Mouse (Mus musculus): ENCODE data around the gene E030030I06Rik. TPM values are rescaled to one million over a fixed set of nuclear protein-coding genes. Genes with fewer than 3 reads are reported as not detected.
"Not testable (repeated sequence)": the region's sequence is repeated elsewhere in the genome, so short reads cannot be mapped to it uniquely, and the experiment has no call there.

The E030030I06Rik gene
- polyA plus RNA-seq, 1 experiment from 2014 or later, result 16.6 TPM

DNA sequence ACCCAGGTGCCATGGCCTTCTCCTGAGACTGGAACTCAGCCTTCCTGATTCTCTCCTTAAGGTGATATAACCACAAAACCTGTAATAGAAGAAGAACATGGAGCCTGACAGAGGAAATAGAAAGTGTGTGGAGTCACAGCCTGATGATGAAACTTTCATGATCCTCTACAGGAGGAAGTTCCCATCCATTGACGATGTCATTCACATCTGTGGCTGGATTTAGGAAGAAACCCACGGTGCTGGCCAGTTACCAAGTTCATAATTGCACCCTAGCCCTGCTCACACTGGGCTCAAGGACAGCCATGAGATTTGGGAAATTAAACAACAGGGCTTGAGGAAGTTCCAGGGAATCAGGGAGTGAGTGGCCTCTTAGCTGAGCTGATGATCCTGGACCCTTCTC lies 17.0 kb upstream of the E030030I06Rik start:
- WGBS, result 90% methylated on average over 2 of the region's 2 CpGs
- H3K27me3 ChIP-seq (ENCODE audit: control insufficient read depth, insufficient read depth, low read length); H3K36me3 ChIP-seq (ENCODE audit: control insufficient read depth, insufficient read depth, low read length); H3K27ac ChIP-seq (ENCODE audit: low read depth, low read length); H3K4me2 ChIP-seq (replicated peaks; ENCODE audit: low read depth, low read length); H3K4me1 ChIP-seq (replicated peaks; ENCODE audit: control insufficient read depth, insufficient read depth, low read length); H3K9ac ChIP-seq (ENCODE audit: low read depth, low read length); DNase-seq (ENCODE audit: low spot score); ATAC-seq (ENCODE audit: low FRiP score); H3K9me3 ChIP-seq (ENCODE audit: control insufficient read depth, low read length); H3K4me3 ChIP-seq (ENCODE audit: low read depth, low read length): not testable (repeated sequence)

DNA sequence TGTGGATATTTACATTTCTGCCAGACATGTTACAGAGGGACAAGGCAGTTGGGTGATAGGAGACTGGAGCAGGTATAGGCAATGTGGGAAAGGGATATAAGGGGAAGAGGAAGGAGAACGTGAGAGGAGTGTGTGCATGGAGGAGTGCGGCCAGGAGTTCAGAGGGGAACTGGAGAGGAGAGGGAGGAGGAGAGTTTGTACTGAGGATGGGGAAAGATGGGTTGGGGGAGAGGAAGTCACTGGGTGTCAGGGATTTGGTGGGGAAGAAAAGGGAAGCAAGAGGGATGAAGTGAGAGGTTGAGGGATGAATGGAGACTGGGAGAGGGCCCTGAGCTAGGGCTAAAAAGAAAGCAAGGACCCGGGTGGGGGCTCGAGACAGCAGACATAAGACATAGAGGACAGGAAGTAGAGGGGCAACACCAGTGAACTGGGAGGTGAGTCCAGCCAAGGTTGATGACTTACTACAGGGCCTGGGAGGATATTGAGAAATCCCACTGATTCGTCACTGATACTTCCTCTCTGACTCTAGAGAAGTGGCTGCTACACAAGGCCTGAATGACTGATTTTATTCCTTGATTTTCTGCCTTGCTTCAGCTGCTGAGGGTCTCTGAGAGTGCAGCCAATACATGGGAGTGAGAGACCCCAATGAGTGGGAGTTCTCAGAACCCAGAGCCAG lies 16.4 kb upstream of the E030030I06Rik start:
- H3K9ac ChIP-seq (ENCODE audit: low read depth, low read length); H3K4me1 ChIP-seq (replicated peaks; ENCODE audit: control insufficient read depth, insufficient read depth, low read length); H3K9me3 ChIP-seq (ENCODE audit: control insufficient read depth, low read length); H3K36me3 ChIP-seq (ENCODE audit: control insufficient read depth, insufficient read depth, low read length); ATAC-seq (ENCODE audit: low FRiP score); H3K4me3 ChIP-seq (ENCODE audit: low read depth, low read length); H3K4me2 ChIP-seq (replicated peaks; ENCODE audit: low read depth, low read length); H3K27ac ChIP-seq (ENCODE audit: low read depth, low read length); DNase-seq (ENCODE audit: low spot score); H3K27me3 ChIP-seq (ENCODE audit: control insufficient read depth, insufficient read depth, low read length): not testable (repeated sequence)
- 70% methylated on average over 4 of the region's 5 CpGs for WGBS

DNA sequence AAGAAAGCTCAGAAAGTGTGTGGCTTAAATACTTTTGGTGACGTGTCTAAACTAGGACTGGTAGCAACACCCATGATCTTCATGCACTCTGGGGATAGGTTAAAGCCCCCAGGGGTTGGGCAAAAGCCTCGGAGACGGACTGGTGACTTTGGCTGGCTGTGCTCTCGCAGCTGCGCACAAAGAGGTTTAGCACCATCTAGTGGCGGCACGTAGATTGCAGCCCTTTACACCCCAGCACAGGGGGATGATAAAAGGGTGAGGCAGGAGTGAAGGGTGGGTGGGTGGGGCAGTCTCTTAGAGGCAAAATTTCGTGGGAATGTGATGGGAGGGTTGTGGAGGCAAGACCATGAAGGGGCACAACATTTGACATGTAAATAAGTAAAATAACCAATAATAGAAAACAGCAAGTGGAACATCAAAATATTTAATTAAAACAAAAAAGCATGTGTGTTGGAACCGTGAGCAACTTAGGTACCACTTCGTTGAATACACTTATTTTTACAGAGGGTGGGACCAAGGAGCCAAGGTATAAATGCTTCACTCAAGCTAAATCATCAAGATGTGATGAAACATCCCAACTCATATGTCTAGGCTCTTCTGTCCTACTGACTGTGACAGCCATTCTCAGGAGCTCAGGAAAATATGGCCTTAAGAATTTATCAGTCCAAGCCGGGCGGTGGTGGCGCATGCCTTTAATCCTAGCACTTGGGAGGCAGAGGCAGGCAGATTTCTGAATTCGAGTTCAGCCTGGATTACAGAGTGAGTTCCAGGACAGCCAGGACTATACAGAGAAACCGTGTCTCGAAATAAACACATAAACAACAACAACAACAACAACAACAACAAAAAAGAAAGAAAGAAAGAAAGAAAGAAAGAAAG lies 14.9 kb upstream of the E030030I06Rik start:
- not testable (repeated sequence) for H3K4me3 ChIP-seq (ENCODE audit: low read depth, low read length); H3K9ac ChIP-seq (ENCODE audit: low read depth, low read length); H3K9me3 ChIP-seq (ENCODE audit: control insufficient read depth, low read length); H3K36me3 ChIP-seq (ENCODE audit: control insufficient read depth, insufficient read depth, low read length); H3K4me1 ChIP-seq (replicated peaks; ENCODE audit: control insufficient read depth, insufficient read depth, low read length); H3K27ac ChIP-seq (ENCODE audit: low read depth, low read length); H3K27me3 ChIP-seq (ENCODE audit: control insufficient read depth, insufficient read depth, low read length)
- H3K4me2 ChIP-seq (replicated peaks; ENCODE audit: low read depth, low read length), result 0 out of 2 replicates have a peak overlapping the region, but pooled peaks have one; percentile 11
- peak; percentile 76 for ATAC-seq (ENCODE audit: low FRiP score)
- DNase-seq (ENCODE audit: low spot score), result peak; percentile 77
- 40% methylated on average over 12 of the region's 16 CpGs for WGBS

DNA sequence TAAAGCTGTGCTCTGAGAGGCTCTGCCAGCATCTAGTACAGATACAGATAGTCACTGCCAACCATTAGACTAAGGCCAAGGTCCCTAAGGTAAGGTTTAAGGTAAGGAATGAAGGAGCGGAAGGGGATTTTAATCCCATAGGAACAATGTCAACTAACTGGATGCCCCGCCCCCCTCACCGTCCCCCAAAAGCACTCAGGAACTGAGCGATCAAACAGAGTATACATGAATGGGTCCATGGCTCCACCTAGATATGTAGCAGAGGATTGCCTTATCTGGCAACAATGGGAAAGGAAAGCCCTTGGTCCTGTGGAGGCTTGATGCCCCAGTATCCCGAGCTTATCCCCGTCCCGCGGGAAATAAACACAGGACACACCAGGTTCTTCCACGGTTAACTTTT lies 14.2 kb upstream of the E030030I06Rik start:
- not testable (repeated sequence) for H3K9me3 ChIP-seq (ENCODE audit: control insufficient read depth, low read length); H3K4me3 ChIP-seq (ENCODE audit: low read depth, low read length); H3K9ac ChIP-seq (ENCODE audit: low read depth, low read length); H3K36me3 ChIP-seq (ENCODE audit: control insufficient read depth, insufficient read depth, low read length); H3K27me3 ChIP-seq (ENCODE audit: control insufficient read depth, insufficient read depth, low read length); H3K4me1 ChIP-seq (replicated peaks; ENCODE audit: control insufficient read depth, insufficient read depth, low read length); H3K27ac ChIP-seq (ENCODE audit: low read depth, low read length)
- ATAC-seq (ENCODE audit: low FRiP score) (peak; percentile 42; the same call in 1 of the 2 replicates), DNase-seq (ENCODE audit: low spot score) (peak; percentile 4)
- WGBS, result 10% methylated on average over 9 of the region's 9 CpGs
- 0 out of 2 replicates have a peak overlapping the region, but pooled peaks have one; percentile 11 for H3K4me2 ChIP-seq (replicated peaks; ENCODE audit: low read depth, low read length)

DNA sequence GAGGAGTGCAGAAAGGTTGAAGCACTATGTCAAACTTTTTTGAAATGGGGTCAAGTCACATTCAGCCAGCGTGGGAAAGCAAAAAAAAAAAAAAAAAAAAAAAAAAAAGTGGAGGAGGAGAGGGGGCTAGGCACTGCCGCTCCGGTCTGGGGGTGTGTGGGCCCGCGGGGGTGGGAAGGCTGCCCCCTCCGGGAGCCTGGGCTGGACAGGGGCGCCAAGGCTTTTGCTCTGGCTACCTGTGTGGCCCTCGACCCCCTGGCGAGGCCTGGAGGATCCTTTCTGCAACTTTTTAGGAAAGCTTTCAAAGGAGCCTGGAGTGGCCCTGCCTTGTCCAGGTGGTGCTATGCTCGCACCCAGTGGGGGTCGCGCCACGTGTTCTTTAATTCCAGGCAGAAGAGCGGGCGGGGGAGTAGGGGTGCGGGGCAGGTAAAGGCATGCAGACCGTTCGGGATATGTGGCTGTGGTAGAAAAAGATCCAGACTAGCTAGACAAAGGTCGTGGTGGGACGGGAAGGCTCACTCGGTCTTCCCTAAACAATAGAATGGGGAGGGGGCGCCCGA lies 10.6 kb upstream of the E030030I06Rik start:
- H3K27me3 ChIP-seq (ENCODE audit: control insufficient read depth, insufficient read depth, low read length), result peaks cover 29% of the 10 kb centered on the region
- ATAC-seq (ENCODE audit: low FRiP score) (no peak), DNase-seq (ENCODE audit: low spot score) (peak; percentile 14)
- no peaks in the 10 kb centered on the region for H3K9me3 ChIP-seq (ENCODE audit: control insufficient read depth, low read length)
- 1% methylated on average over 23 of the region's 23 CpGs for WGBS
- H3K36me3 ChIP-seq (ENCODE audit: control insufficient read depth, insufficient read depth, low read length), result no peaks in the 10 kb centered on the region
- no peak overlapping the region for H3K27ac ChIP-seq (ENCODE audit: low read depth, low read length)
- H3K4me2 ChIP-seq (replicated peaks; ENCODE audit: low read depth, low read length), result peak overlapping the region; percentile 6; the same call in 1 of the 2 replicates
- no peak overlapping the region for H3K4me3 ChIP-seq (ENCODE audit: low read depth, low read length)
- H3K9ac ChIP-seq (ENCODE audit: low read depth, low read length), result no peak overlapping the region
- no peaks in the 10 kb centered on the region for H3K4me1 ChIP-seq (replicated peaks; ENCODE audit: control insufficient read depth, insufficient read depth, low read length)

DNA sequence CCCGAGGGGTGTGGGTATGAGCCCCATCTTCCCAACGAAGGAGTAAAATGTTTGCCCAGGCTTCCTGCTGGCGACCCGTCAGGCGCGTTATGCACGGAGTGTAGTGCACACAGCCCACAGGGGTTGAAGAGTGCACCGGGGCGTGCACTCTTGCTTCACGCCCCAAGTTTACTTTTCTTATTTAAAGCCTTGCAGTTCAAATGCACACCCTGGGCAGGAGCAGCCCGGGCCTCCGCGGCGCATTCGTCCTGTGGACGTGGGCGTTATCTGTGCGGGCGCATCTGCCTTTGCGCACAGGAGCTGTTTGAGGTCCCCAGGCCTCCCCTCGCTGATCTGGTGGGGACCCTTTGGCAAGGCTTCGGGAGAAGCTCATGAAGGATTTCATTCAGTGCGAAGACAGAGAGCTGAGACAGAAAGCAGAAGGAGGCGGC lies 10.1 kb upstream of the E030030I06Rik start:
- under 1% methylated on average over 24 of the region's 24 CpGs for WGBS
- Histone ChIP-seq H3K27ac (ENCODE audit: low read depth, low read length) (no peak overlapping the region), H3K27me3 (ENCODE audit: control insufficient read depth, insufficient read depth, low read length) (peaks cover 31% of the 10 kb centered on the region), H3K9ac (ENCODE audit: low read depth, low read length) (no peak overlapping the region), H3K4me3 (ENCODE audit: low read depth, low read length) (peak overlapping the region; percentile 33), H3K9me3 (ENCODE audit: control insufficient read depth, low read length) (no peaks in the 10 kb centered on the region), H3K4me2 (replicated peaks; ENCODE audit: low read depth, low read length) (peak overlapping the region; percentile 48), H3K36me3 (ENCODE audit: control insufficient read depth, insufficient read depth, low read length) (no peaks in the 10 kb centered on the region), H3K4me1 (replicated peaks; ENCODE audit: control insufficient read depth, insufficient read depth, low read length) (no peaks in the 10 kb centered on the region)
- ATAC-seq (ENCODE audit: low FRiP score) (no peak), DNase-seq (ENCODE audit: low spot score) (peak; percentile 57)

DNA sequence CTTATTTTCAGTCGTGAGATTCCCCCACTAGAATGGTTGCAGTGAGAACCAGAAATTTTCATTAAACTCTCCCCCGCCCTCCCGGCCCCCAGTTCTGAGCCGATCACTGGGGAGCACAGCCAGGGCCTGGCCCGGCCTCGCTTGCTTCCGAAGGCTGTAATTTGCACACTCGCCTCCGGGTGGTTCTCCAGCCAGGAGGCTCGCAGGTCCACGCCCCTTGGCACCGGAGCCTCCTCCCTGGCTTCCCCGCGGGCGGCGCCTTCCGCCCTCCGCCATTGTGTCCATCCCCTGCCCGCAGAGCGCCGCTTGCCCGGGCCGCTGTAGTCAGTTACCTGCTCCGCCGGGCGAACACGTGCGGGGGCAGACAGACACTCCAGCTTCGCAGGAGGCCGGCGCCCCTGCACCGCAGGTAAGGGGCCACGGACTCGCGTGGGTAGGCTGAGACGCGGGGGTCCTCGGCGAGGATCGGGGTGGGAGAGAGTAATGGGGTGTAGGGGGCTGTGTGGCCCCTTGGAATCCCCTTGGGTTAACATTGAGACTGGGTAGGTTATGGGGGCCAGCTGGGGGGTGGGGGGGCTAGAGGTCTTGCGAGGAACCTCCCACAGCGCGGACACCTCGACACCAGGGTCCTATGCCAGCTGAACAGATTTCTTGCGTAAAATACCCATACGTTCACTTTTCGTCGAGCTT lies 9.4 kb upstream of the E030030I06Rik start, which contains the start of the genes Raet1e and H60b:
Raet1e (plus strand) TSS at position 260 of the 690 bp plus-strand sequence.
H60b (plus strand) TSS at position 277 of the 690 bp plus-strand sequence.
- Histone ChIP-seq H3K4me2 (replicated peaks; ENCODE audit: low read depth, low read length) (peak within 1 kb of the TSS; percentile 48), H3K4me3 (ENCODE audit: low read depth, low read length) (peak within 1 kb of the TSS; percentile 33), H3K27me3 (ENCODE audit: control insufficient read depth, insufficient read depth, low read length) (peaks cover 32% of the 10 kb centered on the region)
- DNase-seq (ENCODE audit: low spot score) (peak; percentile 76), ATAC-seq (ENCODE audit: low FRiP score) (peak; percentile 75)
- not testable (repeated sequence) for H3K27ac ChIP-seq (ENCODE audit: low read depth, low read length); H3K9ac ChIP-seq (ENCODE audit: low read depth, low read length); H3K4me1 ChIP-seq (replicated peaks; ENCODE audit: control insufficient read depth, insufficient read depth, low read length); H3K9me3 ChIP-seq (ENCODE audit: control insufficient read depth, low read length); H3K36me3 ChIP-seq (ENCODE audit: control insufficient read depth, insufficient read depth, low read length)
- WGBS, result under 1% methylated on average over 47 of the region's 48 CpGs

Data from hindbrain, embryonic 11.5 days (tissue).